Mouse (Mus musculus): ENCODE results near the gene Pipox. TPM values are rescaled to one million over a fixed set of nuclear protein-coding genes. Genes with fewer than 3 reads are reported as not detected.

Pipox gene
- total and polyA plus RNA-seq, 2 experiments from 2014 or later, result 3.6 to 5.1 TPM

- Histone ChIP-seq H3K4me1 (ENCODE audit: insufficient read depth, low read length) (peaks cover 34% of the 10 kb centered on the region), H3K9me3 (ENCODE audit: low read length) (no peaks in the 10 kb centered on the region), H3K36me3 (ENCODE audit: insufficient read depth, low read length) (no peaks in the 10 kb centered on the region), H3K27ac (ENCODE audit: low read depth, low read length) (peak overlapping the region; percentile 87), H3K4me2 (ENCODE audit: low read depth, low read length, poor library complexity, severe bottlenecking) (peak overlapping the region; percentile 39), H3K27me3 (ENCODE audit: insufficient read depth, low read length) (no peaks in the 10 kb centered on the region), H3K4me3 (ENCODE audit: low read depth, low read length) (peak overlapping the region; percentile 10; the same call in 1 of the 2 replicates), H3K9ac (replicated peaks; ENCODE audit: low read length, poor library complexity, severe bottlenecking) (peak overlapping the region; percentile 39)
- ATAC-seq (ENCODE audit: low FRiP score) (peak; percentile 48; the same call in 1 of the 2 replicates), DNase-seq (ENCODE audit: low spot score) (no peak)
- TF ChIP-seq CTCF (IDR thresholded peaks at IDR 0.05), result no peak
- WGBS, result 6% methylated on average over 23 of the region's 23 CpGs
Observed at GRCm38 (mm10) chr11:77896820-77897805, 3.2 kb upstream of the Pipox start.

GRCm38 (mm10) chr11:77896480-77896819 is 2.6 kb upstream of the Pipox start:
- ATAC-seq (ENCODE audit: low FRiP score) (no peak), DNase-seq (ENCODE audit: low spot score) (no peak)
- Histone ChIP-seq H3K27ac (ENCODE audit: low read depth, low read length) (peak overlapping the region; percentile 87), H3K36me3 (ENCODE audit: insufficient read depth, low read length) (no peaks in the 10 kb centered on the region), H3K9me3 (ENCODE audit: low read length) (no peaks in the 10 kb centered on the region), H3K4me3 (ENCODE audit: low read depth, low read length) (peak overlapping the region; percentile 10; the same call in 1 of the 2 replicates), H3K4me2 (ENCODE audit: low read depth, low read length, poor library complexity, severe bottlenecking) (peak overlapping the region; percentile 39), H3K4me1 (ENCODE audit: insufficient read depth, low read length) (peaks cover 34% of the 10 kb centered on the region), H3K27me3 (ENCODE audit: insufficient read depth, low read length) (no peaks in the 10 kb centered on the region), H3K9ac (replicated peaks; ENCODE audit: low read length, poor library complexity, severe bottlenecking) (peak overlapping the region; percentile 39; the same call in 1 of the 2 replicates)
- 8% methylated on average over 6 of the region's 6 CpGs for WGBS
- no peak for TF ChIP-seq CTCF (IDR thresholded peaks at IDR 0.05)

- H3K27ac ChIP-seq (ENCODE audit: low read depth, low read length), result peak overlapping the region; percentile 87
- ATAC-seq (ENCODE audit: low FRiP score) (no peak), DNase-seq (ENCODE audit: low spot score) (no peak)
- no peak overlapping the region for H3K4me3 ChIP-seq (ENCODE audit: low read depth, low read length)
- H3K27me3 ChIP-seq (ENCODE audit: insufficient read depth, low read length), result no peaks in the 10 kb centered on the region
- H3K9ac ChIP-seq (replicated peaks; ENCODE audit: low read length, poor library complexity, severe bottlenecking), result no peak overlapping the region
- no peaks in the 10 kb centered on the region for H3K36me3 ChIP-seq (ENCODE audit: insufficient read depth, low read length)
- TF ChIP-seq CTCF (IDR thresholded peaks at IDR 0.05), result no peak
- no peaks in the 10 kb centered on the region for H3K9me3 ChIP-seq (ENCODE audit: low read length)
- H3K4me2 ChIP-seq (ENCODE audit: low read depth, low read length, poor library complexity, severe bottlenecking), result no peak overlapping the region
- peaks cover 34% of the 10 kb centered on the region for H3K4me1 ChIP-seq (ENCODE audit: insufficient read depth, low read length)
- WGBS, result 33% methylated on average over 9 of the region's 9 CpGs
Observed at GRCm38 (mm10) chr11:77896011-77896410, 2.1 kb upstream of the Pipox start.

- DNase-seq (ENCODE audit: low spot score), result no peak
- no peak for ATAC-seq (ENCODE audit: low FRiP score)
- WGBS, result 61% methylated on average over 2 of the region's 2 CpGs
Observed at GRCm38 (mm10) chr11:77894967-77895366, 1.1 kb upstream of the Pipox start.

DNA sequence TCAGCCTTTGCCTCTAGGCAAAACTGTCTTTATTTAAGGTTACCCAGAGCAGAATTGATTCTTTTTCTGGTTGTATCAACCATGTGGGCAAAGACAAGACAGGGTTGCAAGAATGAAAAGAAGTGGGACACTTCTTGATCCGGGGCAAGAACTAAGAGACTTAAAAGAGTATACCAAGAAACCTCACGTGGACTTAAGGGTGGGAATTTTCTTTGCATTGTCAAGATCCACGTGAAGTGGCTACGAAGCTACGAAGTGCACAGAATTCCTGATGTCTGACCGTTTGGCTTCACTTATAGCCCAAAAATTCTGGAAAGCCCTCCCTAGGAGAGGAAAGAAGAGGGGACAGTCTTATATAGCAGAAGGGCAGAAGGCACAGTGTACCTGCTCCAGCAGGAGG is 613 bp downstream of the Pipox start:
- Histone ChIP-seq H3K9ac (replicated peaks; ENCODE audit: low read length, poor library complexity, severe bottlenecking) (0 out of 2 replicates have a peak overlapping the region, but pooled peaks have one; percentile 13), H3K27me3 (ENCODE audit: insufficient read depth, low read length) (no peaks in the 10 kb centered on the region), H3K4me1 (ENCODE audit: insufficient read depth, low read length) (peaks cover 31% of the 10 kb centered on the region), H3K4me2 (ENCODE audit: low read depth, low read length, poor library complexity, severe bottlenecking) (peak overlapping the region; percentile 12; the same call in 1 of the 2 replicates), H3K27ac (ENCODE audit: low read depth, low read length) (peak overlapping the region; percentile 74), H3K9me3 (ENCODE audit: low read length) (no peaks in the 10 kb centered on the region), H3K36me3 (ENCODE audit: insufficient read depth, low read length) (no peaks in the 10 kb centered on the region), H3K4me3 (ENCODE audit: low read depth, low read length) (no peak overlapping the region)
- DNase-seq (ENCODE audit: low spot score), result no peak
- 15% methylated on average over 6 of the region's 6 CpGs for WGBS
- no peak for TF ChIP-seq CTCF (IDR thresholded peaks at IDR 0.05)
- no peak for ATAC-seq (ENCODE audit: low FRiP score)

More at GRCm38 (mm10) chr11:77894967-77895366, 1.1 kb upstream of the Pipox start:
- H3K27ac ChIP-seq (ENCODE audit: low read depth, low read length), result 0 out of 2 replicates have a peak overlapping the region, but pooled peaks have one; percentile 58
- H3K9ac ChIP-seq (replicated peaks; ENCODE audit: low read length, poor library complexity, severe bottlenecking), result no peak overlapping the region
- peaks cover 31% of the 10 kb centered on the region for H3K4me1 ChIP-seq (ENCODE audit: insufficient read depth, low read length)
- H3K9me3 ChIP-seq (ENCODE audit: low read length), result no peaks in the 10 kb centered on the region
- no peak overlapping the region for H3K4me2 ChIP-seq (ENCODE audit: low read depth, low read length, poor library complexity, severe bottlenecking)
- no peak for TF ChIP-seq CTCF (IDR thresholded peaks at IDR 0.05)
- no peak overlapping the region for H3K4me3 ChIP-seq (ENCODE audit: low read depth, low read length)
- H3K27me3 ChIP-seq (ENCODE audit: insufficient read depth, low read length), result no peaks in the 10 kb centered on the region
- H3K36me3 ChIP-seq (ENCODE audit: insufficient read depth, low read length), result no peaks in the 10 kb centered on the region

- no peak for TF ChIP-seq CTCF (IDR thresholded peaks at IDR 0.05)
- DNase-seq (ENCODE audit: low spot score) (no peak), ATAC-seq (ENCODE audit: low FRiP score) (no peak)
- H3K36me3 ChIP-seq (ENCODE audit: insufficient read depth, low read length), result no peaks in the 10 kb centered on the region
- no peak overlapping the region for H3K4me3 ChIP-seq (ENCODE audit: low read depth, low read length)
- no peaks in the 10 kb centered on the region for H3K9me3 ChIP-seq (ENCODE audit: low read length)
- peaks cover 31% of the 10 kb centered on the region for H3K4me1 ChIP-seq (ENCODE audit: insufficient read depth, low read length)
- H3K27me3 ChIP-seq (ENCODE audit: insufficient read depth, low read length), result no peaks in the 10 kb centered on the region
- 0 out of 2 replicates have a peak overlapping the region, but pooled peaks have one; percentile 13 for H3K9ac ChIP-seq (replicated peaks; ENCODE audit: low read length, poor library complexity, severe bottlenecking)
- H3K4me2 ChIP-seq (ENCODE audit: low read depth, low read length, poor library complexity, severe bottlenecking), result no peak overlapping the region
- 7% methylated on average over 5 of the region's 5 CpGs for WGBS
- H3K27ac ChIP-seq (ENCODE audit: low read depth, low read length), result peak overlapping the region; percentile 74
Observed at GRCm38 (mm10) chr11:77892883-77893282, 1.0 kb downstream of the Pipox start.
